Mouse (Mus musculus): ENCODE measurements around the gene Agpat4. TPM values are rescaled to one million over a fixed set of nuclear protein-coding genes. Genes with fewer than 3 reads are reported as not detected.

The Agpat4 gene
- total RNA-seq, 1 experiment from 2014 or later, result 34.1 TPM

Other genes with a start within 250 kb of the Agpat4 start
- gene Map3k4, start 200.1 kb downstream of the Agpat4 start, total RNA-seq (2021), result 22.2 and 33.3 TPM in 2 replicates